Mouse (Mus musculus): Measurements from ENCODE around the gene Plekhh3. TPM values are rescaled to one million over a fixed set of nuclear protein-coding genes. Genes with fewer than 3 reads are reported as not detected.

The Plekhh3 gene
- polyA plus RNA-seq, 1 experiment: 2.3 TPM

DNA sequence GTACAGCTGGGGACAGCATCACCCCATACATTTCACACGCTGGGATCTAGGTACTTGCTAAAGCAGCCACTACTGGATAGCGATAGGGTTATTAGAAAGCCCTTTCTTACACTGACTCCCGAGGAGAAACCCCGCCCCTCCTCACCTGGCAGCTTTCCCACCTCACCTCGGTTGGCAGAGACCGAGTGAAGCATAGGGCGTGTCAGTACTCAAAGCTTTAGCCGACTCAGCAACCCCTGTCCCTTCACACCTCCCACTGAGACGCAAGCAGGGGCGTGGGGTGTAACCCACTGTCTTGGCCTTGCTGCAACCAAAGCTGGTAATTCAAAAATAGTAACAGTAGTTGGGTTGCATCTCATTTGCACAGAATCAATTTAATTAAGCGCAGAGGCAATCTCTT, 2.0 kb upstream of the Plekhh3 start:
- Histone ChIP-seq H3K4me3 (replicated peaks) (peak overlapping the region; percentile 89), H3K27me3 (replicated peaks) (peaks cover 97% of the 10 kb centered on the region), H3K4me1 (peaks cover 83% of the 10 kb centered on the region), H3K9me3 (no peaks in the 10 kb centered on the region), H3K36me3 (replicated peaks; ENCODE audit: low read length) (no peaks in the 10 kb centered on the region)
- TF ChIP-seq FLI1 (IDR thresholded peaks at IDR 0.05; ENCODE audit: low read length) (no peak), GATA1 (IDR thresholded peaks at IDR 0.05; ENCODE audit: borderline replicate concordance, low read length) (no peak)

DNA sequence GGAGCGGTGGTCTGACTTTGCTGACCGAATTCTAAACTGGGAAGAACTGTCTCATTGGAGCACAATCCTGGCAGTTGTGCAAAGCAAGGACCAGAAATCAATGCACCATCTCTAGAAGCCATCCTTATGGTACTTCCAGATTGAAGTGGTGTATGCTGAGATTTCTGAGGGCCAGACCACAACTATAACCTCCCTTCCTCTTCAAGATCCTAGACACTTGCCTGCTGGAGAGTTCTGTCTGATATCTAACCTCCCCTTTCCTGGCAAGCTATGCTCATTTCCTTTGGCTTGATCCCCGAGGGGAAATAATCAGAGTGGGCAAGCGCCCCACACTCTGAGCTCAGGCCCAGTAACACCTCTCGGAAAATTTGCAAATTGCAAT, 1.3 kb upstream of the Plekhh3 start:
- H3K4me1 ChIP-seq: peaks cover 83% of the 10 kb centered on the region
- no peak for TF ChIP-seq FLI1 (IDR thresholded peaks at IDR 0.05; ENCODE audit: low read length)
- TF ChIP-seq GATA1 (IDR thresholded peaks at IDR 0.05; ENCODE audit: borderline replicate concordance, low read length): no peak
- H3K36me3 ChIP-seq (replicated peaks; ENCODE audit: low read length): no peaks in the 10 kb centered on the region
- peak overlapping the region; percentile 94 for H3K4me3 ChIP-seq (replicated peaks)
- H3K27me3 ChIP-seq (replicated peaks): peaks cover 97% of the 10 kb centered on the region
- no peaks in the 10 kb centered on the region for H3K9me3 ChIP-seq

DNA sequence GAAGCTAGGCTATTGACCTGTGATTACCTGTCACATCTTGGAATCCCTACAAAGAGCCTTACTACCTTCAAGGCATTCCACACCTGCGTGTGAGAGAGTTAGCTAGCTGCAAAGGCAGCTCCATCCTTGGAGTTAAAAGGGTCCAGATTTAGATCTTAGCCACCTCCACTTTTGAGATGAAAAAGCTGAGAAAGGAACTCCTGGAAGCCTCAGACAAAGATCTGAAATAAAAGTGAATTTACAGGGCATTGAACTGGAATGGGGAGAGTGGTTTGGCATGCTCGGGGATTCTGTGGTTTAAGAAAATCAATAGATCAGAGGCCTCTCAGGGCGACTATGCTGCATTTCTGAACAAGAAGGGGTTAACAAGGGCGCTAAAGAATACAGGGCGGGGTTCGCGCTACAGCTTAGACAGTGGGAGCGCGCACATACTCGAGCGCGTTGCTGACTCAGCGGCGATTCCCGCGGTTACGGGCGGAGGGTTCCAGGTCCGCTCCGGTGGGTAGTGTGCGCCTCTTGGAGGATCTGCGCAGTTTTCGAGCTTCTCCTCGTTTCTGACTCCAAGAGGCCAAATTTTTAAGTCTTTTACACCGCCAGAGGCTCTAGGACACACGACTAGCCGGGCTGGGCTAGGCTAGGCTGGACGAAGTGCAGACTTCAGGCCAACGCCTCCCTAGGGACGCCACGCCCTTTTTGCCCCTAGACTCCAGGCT, 726 bp upstream of the Plekhh3 start:
- no peak for TF ChIP-seq GATA1 (IDR thresholded peaks at IDR 0.05; ENCODE audit: borderline replicate concordance, low read length)
- no peak for TF ChIP-seq FLI1 (IDR thresholded peaks at IDR 0.05; ENCODE audit: low read length)
- H3K4me3 ChIP-seq (replicated peaks): peak overlapping the region; percentile 94
- H3K36me3 ChIP-seq (replicated peaks; ENCODE audit: low read length): no peaks in the 10 kb centered on the region
- peaks cover 97% of the 10 kb centered on the region for H3K27me3 ChIP-seq (replicated peaks)
- H3K9me3 ChIP-seq: no peaks in the 10 kb centered on the region
- peaks cover 80% of the 10 kb centered on the region for H3K4me1 ChIP-seq

DNA sequence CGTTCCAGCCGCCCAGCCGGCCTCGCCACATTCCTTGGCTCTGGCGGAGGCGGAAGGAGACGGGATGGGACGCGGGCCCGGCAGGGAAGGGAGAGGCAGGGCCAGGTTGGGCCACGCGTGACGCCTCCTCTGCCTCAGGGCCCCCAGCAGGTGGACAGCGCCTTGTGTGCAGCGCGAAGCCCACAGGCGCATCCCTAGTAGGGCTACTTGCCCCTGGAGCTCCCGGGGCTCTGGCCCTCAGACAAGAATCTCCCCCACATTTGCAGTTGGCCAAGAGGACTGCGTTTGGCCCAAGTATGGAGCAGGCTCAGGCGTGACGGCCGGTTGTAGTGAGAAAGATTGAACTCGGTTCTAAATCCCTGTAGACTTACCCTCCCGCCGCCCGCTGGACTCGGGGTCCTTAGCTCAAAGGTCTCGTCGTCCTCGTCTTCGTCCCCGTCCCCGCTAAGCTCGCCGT, 769 bp downstream of the Plekhh3 start, which contains the start of gene Cntnap1:
Gene Cntnap1 (plus strand): TSS at position 170 of the 457 bp plus-strand sequence.
- H3K4me3 ChIP-seq (replicated peaks): peak within 1 kb of the TSS; percentile 94
- no peaks in the 10 kb centered on the region for H3K9me3 ChIP-seq
- H3K27me3 ChIP-seq (replicated peaks): peaks cover 98% of the 10 kb centered on the region
- no peaks in the 10 kb centered on the region for H3K36me3 ChIP-seq (replicated peaks; ENCODE audit: low read length)
- TF ChIP-seq GATA1 (IDR thresholded peaks at IDR 0.05; ENCODE audit: borderline replicate concordance, low read length): no peak
- peaks cover 66% of the 10 kb centered on the region for H3K4me1 ChIP-seq

DNA sequence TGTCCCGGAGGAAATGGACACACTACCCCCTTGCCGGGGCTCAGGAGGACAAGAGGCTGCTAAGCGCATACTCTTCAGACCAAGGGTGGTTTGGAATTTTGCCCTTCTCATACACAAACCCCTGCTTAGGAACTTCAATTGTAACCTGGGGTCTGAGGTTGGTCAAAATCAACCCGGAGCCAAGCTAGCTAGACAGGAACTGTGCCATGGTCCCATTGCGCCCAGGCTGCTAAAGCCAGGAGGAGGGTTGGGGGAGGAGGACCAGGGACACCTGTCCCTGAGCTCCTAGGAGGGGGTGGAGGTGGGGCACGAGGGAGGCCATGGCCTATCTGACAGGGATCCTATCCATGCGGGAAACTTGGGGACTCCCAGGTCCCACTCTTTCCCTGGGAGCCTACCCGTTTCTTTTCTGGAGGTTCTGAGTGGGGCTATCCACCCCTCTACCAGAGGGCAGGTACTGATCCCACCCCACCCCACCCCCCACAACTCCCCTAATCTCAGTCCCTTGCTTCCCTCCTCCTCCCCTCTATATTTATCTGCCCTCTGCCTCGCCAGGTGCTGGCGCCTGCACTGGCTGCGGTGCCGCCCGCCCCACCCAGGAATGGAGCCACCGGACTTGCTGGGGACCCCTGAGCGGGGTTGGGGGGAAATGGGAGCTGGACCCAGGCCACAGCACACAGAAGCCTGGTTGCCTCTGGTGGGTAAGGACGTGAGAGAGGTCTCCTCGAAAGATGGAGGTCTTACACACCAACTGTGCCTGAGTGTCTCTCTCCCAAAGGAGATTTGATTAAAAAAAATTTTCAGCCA, 1.6 kb downstream of the Plekhh3 start:
- no peak for TF ChIP-seq FLI1 (IDR thresholded peaks at IDR 0.05; ENCODE audit: low read length)
- no peak for TF ChIP-seq GATA1 (IDR thresholded peaks at IDR 0.05; ENCODE audit: borderline replicate concordance, low read length)
- no peaks in the 10 kb centered on the region for H3K36me3 ChIP-seq (replicated peaks; ENCODE audit: low read length)
- no peaks in the 10 kb centered on the region for H3K9me3 ChIP-seq
- H3K27me3 ChIP-seq (replicated peaks): peaks cover 98% of the 10 kb centered on the region
- peaks cover 65% of the 10 kb centered on the region for H3K4me1 ChIP-seq
- no peak overlapping the region for H3K4me3 ChIP-seq (replicated peaks)

DNA sequence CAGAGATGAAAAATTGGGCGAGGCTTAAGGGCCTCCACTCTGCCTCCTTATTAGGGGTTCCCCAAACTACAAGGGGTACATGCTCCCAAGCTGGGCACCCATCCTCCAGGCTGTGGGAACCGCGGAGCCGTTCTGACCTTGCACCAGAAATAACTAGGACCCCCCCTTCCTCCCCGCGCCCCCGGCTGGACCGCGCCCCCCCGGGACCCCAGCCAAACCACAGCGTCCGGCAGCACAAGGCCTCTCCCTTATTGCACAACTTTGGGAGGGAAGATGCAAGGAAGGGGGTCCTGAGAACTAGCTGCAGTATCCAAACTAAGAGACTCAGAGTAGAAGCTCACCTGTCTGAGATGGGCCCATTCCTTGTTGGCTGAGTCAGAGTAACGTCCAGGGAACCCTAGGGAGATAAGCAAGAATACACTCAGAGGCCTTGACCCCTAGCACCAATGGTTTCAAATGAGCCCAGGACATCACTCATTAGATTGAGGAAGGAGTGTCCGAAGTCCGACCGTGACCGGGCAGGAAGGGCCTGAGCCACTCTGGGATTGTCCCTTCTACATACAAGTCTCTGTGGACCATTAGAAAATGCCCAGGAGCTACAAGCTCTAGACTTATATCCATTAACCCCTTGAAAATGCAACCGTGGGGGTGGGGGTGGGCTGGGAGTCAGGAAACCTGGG, 2.7 kb downstream of the Plekhh3 start:
- Histone ChIP-seq H3K27me3 (replicated peaks) (peaks cover 98% of the 10 kb centered on the region), H3K9me3 (no peaks in the 10 kb centered on the region), H3K4me3 (replicated peaks) (no peak overlapping the region), H3K36me3 (replicated peaks; ENCODE audit: low read length) (no peaks in the 10 kb centered on the region), H3K4me1 (peaks cover 65% of the 10 kb centered on the region)
- TF ChIP-seq GATA1 (IDR thresholded peaks at IDR 0.05; ENCODE audit: borderline replicate concordance, low read length): no peak
- no peak for TF ChIP-seq FLI1 (IDR thresholded peaks at IDR 0.05; ENCODE audit: low read length)

DNA sequence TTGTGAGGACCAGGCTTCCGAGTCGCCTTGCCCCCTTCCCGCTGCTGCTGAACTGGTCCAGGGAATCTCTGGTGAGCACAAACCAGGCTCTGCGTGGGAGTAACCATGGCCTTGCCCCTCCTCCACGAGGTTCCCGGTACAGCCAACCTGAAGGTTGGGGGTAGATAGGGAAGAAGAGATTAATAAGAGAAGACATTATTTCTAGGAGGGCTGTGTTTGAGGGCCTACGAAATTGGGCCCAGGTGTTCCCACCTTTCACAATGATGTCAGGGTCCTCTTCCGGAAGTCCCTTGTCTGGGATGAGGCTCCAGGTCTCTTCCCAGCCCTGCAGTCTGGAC, 3.2 kb downstream of the Plekhh3 start:
- Histone ChIP-seq H3K4me1 (peaks cover 65% of the 10 kb centered on the region), H3K27me3 (replicated peaks) (peaks cover 98% of the 10 kb centered on the region), H3K9me3 (no peaks in the 10 kb centered on the region), H3K36me3 (replicated peaks; ENCODE audit: low read length) (no peaks in the 10 kb centered on the region), H3K4me3 (replicated peaks) (no peak overlapping the region)
- TF ChIP-seq GATA1 (IDR thresholded peaks at IDR 0.05; ENCODE audit: borderline replicate concordance, low read length): no peak

DNA sequence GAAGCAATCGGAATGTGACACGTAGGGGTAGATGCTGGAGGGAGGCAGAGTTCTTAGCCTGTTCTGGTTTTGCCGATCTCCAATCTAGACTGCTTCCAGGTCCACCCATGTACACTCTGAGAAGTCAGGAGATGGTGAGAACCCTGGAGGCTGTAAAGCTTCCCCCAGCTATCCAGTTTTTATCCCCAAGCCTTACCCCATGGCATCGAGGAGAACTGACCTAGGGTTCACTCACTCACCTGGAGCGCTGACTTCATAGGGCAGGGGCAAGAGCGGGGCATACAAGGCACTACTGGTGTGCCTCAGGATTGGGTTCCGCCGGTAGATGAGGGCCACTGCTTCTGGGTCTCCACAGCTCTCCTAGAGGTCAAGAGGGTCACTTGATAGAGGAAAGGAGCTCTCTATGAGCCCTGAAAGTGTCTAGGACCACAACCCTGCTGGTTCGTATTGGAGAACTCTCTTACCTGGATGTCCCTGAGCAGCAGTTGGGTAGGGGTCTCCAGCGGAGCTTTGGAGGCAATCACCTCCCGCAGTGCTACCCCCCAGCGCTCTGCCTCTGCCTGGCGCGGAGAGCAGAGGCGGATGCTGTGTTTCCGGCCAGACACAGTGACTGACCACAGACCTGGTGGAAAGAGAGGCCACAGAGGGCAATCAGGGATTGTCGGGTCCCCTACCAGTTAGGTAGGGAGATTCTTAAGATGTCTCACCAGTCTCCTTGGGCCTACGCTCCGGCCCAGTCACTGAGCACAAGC, 3.8 kb downstream of the Plekhh3 start:
- Histone ChIP-seq H3K27me3 (replicated peaks) (peaks cover 100% of the 10 kb centered on the region), H3K9me3 (no peaks in the 10 kb centered on the region), H3K4me3 (replicated peaks) (no peak overlapping the region), H3K4me1 (peaks cover 65% of the 10 kb centered on the region), H3K36me3 (replicated peaks; ENCODE audit: low read length) (no peaks in the 10 kb centered on the region)
- TF ChIP-seq GATA1 (IDR thresholded peaks at IDR 0.05; ENCODE audit: borderline replicate concordance, low read length) (no peak), FLI1 (IDR thresholded peaks at IDR 0.05; ENCODE audit: low read length) (no peak)

DNA sequence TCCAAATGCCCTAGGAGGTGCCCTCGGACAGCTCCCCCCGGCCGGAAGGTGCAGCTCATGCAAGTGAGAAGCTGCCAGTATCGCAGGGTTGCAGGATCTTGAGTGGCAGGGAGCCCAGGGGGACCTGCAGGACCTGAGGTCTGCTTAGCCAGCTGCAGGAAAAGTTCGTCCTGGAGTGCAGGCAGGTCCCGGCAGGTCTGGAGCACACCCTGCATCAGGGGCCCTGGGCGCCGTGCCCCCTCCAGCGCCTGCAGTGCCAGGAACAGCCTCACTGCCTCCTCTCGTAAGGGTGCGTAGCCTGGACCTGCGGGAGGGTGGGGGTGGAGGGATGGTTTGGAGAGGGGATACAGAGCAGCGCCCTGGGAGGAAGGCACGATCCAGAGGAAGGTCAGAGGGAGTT, 4.8 kb downstream of the Plekhh3 start:
- no peak for TF ChIP-seq GATA1 (IDR thresholded peaks at IDR 0.05; ENCODE audit: borderline replicate concordance, low read length)
- no peak for TF ChIP-seq FLI1 (IDR thresholded peaks at IDR 0.05; ENCODE audit: low read length)
- H3K4me3 ChIP-seq (replicated peaks): no peak overlapping the region
- H3K9me3 ChIP-seq: no peaks in the 10 kb centered on the region
- H3K4me1 ChIP-seq: peaks cover 55% of the 10 kb centered on the region
- H3K27me3 ChIP-seq (replicated peaks): peaks cover 100% of the 10 kb centered on the region
- H3K36me3 ChIP-seq (replicated peaks; ENCODE audit: low read length): no peaks in the 10 kb centered on the region
